Mouse (Mus musculus) intestine, embryonic 16.5 days (tissue): ENCODE results near the gene Mgam. TPM values are rescaled to one million over a fixed set of nuclear protein-coding genes. Genes with fewer than 3 reads are reported as not detected.

ENCODE experiments used
- ATAC-seq: fragments of 200-750 bp; cut with Nextera tagmentation; 2 replicates; pipeline ENCODE4 v1.8.0; 2017; ENCODE audit warnings: moderate TSS enrichment, moderate library complexity
- H3K27ac ChIP-seq: fragments of 300-500 bp; sonication (generic); 2 replicates; pipeline ENCODE4 v1.5.1; 2014; ENCODE audit warnings: mild to moderate bottlenecking, low read length
- H3K27me3 ChIP-seq: fragments of 300-500 bp; sonication (generic); replicated peaks from 2 replicates; pipeline ENCODE4 v1.6.1; 2014; ENCODE audit warnings: low read length, control low read depth, mixed read lengths; ENCODE audit not compliant: control insufficient read depth, insufficient read depth
- H3K36me3 ChIP-seq: fragments of 300-500 bp; sonication (generic); 2 replicates; pipeline ENCODE4 v1.6.1; 2014; ENCODE audit warnings: low read length, control low read depth; ENCODE audit not compliant: control insufficient read depth, insufficient read depth
- H3K4me1 ChIP-seq: fragments of 300-500 bp; sonication (generic); 2 replicates; pipeline ENCODE4 v1.6.1; 2014; ENCODE audit warnings: low read length, control low read depth, mixed read lengths; ENCODE audit not compliant: control insufficient read depth, insufficient read depth
- H3K4me2 ChIP-seq: fragments of 300-500 bp; sonication (generic); 2 replicates; pipeline ENCODE4 v1.6.1; 2014; ENCODE audit warnings: low read depth, low read length, control low read depth
- H3K4me3 ChIP-seq: fragments of 300-500 bp; sonication (generic); 2 replicates; pipeline ENCODE4 v1.5.1; 2014; ENCODE audit warnings: mild to moderate bottlenecking, low read length
- H3K9ac ChIP-seq: fragments of 300-500 bp; sonication (generic); 2 replicates; pipeline ENCODE4 v1.6.1; 2014; ENCODE audit warnings: low read depth, low read length
- H3K9me3 ChIP-seq: fragments of 300-500 bp; sonication (generic); 2 replicates; pipeline ENCODE4 v1.6.1; 2016; ENCODE audit warnings: low read length, control low read depth; ENCODE audit not compliant: control insufficient read depth
- WGBS: fragments of 180-500 bp; shearing (Covaris S2); extraction: QIAGEN DNeasy Blood & Tissue Kit; methylation state at CpG from one replicate; pipeline ENCODE4 v1.1.7; 2014; 5-methylcytosine and 5-hydroxymethylcytosine counted together
- polyA plus RNA-seq: library from polyadenylated mRNA; unstranded; fragments of >200 nt; fragmentation: Nextera tagmentation; extraction: Ambion mirVana; gene quantifications from 2 replicates; pipeline ENCODE4 v1.2.1, GENCODE M21; 2015

Gene Mgam
- polyA plus RNA-seq, 1 experiment from 2014 or later, result 35.4 TPM

DNA sequence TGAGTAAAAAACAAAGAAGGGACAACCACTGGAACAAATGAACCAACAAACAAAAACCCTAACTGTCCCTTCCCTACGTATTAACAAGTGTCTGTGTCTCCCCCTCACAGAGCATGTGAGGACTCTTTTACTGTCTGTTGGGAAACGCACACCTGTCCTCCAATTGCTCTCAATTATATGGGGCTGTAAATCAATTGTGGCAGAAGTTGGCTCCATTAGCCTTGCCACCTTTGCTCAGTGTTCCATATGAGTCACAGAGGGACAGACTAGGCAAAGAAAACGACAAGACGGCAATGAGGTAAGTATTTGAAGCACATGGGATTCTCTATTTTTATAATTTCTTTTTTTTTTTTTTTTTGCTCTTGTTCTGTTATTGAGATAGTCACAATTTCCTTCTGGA lies 149.8 kb downstream of the Mgam start:
- peak; percentile 95 for ATAC-seq
- H3K4me3 ChIP-seq, result no peak overlapping the region
- H3K36me3 ChIP-seq, result no peaks in the 10 kb centered on the region
- no peaks in the 10 kb centered on the region for H3K9me3 ChIP-seq
- no peak overlapping the region for H3K27ac ChIP-seq
- no peaks in the 10 kb centered on the region for H3K4me1 ChIP-seq
- no peak overlapping the region for H3K9ac ChIP-seq
- no peak overlapping the region for H3K4me2 ChIP-seq
- 41% methylated on average over 4 of the region's 4 CpGs for WGBS
- no peaks in the 10 kb centered on the region for H3K27me3 ChIP-seq

DNA sequence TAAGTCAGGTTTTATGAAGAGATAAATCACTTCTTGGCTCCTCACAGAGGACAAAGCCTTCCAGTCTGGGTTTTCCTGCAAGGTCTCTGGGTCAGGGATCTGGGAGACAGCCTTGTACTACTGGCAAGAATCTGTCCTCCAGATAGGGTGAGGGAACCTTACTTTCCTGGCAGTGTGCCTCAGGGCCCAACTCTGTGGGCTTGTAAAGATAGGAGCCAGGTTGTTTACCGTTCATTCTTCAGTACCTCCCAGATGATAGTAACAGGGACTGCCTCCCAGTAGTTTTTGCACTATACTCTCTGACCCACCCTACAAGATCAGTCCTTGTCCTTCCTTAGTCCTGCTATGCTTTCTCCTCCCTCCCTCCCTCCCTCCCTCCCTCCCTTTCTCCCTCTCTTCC lies 155.0 kb downstream of the Mgam start:
- ATAC-seq, result peak; percentile 78
- WGBS, result 48% methylated on average over 1 of the region's 1 CpGs
- H3K4me2 ChIP-seq, result no peak overlapping the region

DNA sequence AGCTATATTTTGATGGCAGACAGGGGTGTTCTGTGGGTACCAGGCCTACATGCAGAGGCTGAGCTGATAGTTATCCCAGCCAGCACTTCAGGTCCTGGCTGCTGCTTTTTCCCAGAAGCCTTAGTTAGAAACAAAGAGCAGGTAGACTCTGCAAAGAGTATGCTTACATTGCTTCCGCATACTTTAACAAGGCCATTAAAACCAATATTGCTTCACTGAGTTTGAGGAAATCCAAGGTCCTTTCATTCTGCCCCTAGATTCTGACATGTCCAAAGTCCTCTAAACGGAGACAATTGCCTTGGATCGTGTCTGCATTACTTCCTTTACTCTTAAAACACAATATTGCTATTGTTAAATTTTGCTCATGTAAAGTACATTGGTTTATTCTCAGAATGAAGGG lies 155.7 kb downstream of the Mgam start:
- H3K27me3 ChIP-seq, result no peaks in the 10 kb centered on the region
- no peaks in the 10 kb centered on the region for H3K9me3 ChIP-seq
- H3K36me3 ChIP-seq, result no peaks in the 10 kb centered on the region
- 61% methylated on average over 3 of the region's 3 CpGs for WGBS
- peak overlapping the region; percentile 91 for H3K27ac ChIP-seq
- H3K4me2 ChIP-seq, result no peak overlapping the region
- ATAC-seq, result peak; percentile 88
- no peaks in the 10 kb centered on the region for H3K4me1 ChIP-seq
- no peak overlapping the region for H3K4me3 ChIP-seq
- no peak overlapping the region for H3K9ac ChIP-seq

More for the DNA sequence above, 155.0 kb downstream of the Mgam start:
- Histone ChIP-seq H3K4me3 (no peak overlapping the region), H3K9me3 (no peaks in the 10 kb centered on the region), H3K36me3 (no peaks in the 10 kb centered on the region), H3K27ac (peak overlapping the region; percentile 91), H3K4me1 (no peaks in the 10 kb centered on the region), H3K9ac (no peak overlapping the region), H3K27me3 (no peaks in the 10 kb centered on the region)

DNA sequence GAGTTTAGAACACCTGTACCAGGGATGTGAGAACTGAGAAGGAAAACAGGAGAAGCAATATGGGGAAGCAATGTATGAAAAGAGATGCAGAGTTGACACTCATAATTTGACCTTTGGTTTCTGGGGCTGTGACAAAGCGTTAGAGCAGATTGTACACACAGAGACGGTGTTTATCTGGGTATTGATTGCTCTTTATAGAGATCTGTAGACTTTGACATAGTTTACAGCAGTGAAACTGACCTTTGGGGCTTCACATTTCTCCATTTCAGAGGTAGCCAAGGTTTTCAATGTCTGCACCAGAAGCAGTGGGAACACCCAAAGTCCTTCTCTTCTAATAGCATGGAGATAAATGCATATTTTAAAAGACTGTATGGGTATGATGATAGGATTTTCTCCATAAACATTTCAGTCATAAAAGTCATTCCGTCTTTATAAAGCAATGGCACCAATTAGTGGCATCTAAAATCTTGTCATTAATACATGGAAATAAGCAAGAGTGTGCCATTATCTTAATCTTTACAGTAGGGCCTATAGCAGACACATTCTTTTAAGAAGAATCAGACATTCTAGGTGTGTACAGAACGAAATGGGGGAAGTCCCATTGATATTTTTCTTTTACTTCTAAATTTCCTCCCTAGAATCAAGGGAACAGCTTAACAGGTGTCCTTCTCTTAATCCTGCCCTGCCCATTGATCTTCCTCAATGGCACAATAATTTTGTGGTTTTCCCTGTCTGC lies 166.6 kb downstream of the Mgam start:
- peak; percentile 97 for ATAC-seq
- Histone ChIP-seq H3K36me3 (no peaks in the 10 kb centered on the region), H3K4me3 (no peak overlapping the region), H3K9me3 (no peaks in the 10 kb centered on the region), H3K4me2 (no peak overlapping the region), H3K9ac (no peak overlapping the region), H3K27me3 (no peaks in the 10 kb centered on the region), H3K27ac (peak overlapping the region; percentile 80), H3K4me1 (0 out of 2 replicates have a peak, but pooled peaks cover 3% of the 10 kb centered on the region)
- WGBS, result 51% methylated on average over 4 of the region's 4 CpGs

DNA sequence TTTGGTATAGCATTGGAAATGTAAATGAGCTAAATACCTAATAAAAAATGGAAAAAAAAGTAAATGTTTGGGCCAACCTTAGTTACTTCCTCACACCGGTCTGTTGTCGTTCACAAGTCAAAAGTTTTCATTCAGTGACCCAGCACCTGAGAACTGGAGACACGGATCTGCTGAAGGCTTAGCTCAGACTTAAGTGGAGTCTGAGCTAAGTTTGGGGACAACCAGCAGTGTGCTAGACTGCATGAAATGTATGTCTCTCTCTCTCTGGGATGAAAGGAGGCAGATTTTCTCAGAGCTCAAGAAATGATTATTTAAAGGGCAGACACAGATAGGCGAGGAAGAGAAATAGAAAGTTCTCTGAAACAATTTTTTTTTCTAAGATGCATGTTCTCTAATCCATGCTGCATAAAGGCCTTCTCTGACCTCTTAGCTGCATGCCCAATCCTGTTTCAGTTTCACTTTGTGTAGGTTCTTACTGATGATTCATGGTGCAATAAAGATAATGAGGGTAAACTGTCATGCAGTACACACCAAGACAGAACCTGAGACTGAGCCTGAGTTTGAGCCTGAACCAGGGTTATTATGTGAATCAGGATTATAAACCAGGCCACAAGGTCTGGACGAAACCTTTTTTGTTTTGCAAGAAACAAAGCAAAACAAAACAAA lies 189.7 kb downstream of the Mgam start:
- Histone ChIP-seq H3K4me1 (no peaks in the 10 kb centered on the region), H3K27me3 (no peaks in the 10 kb centered on the region), H3K36me3 (no peaks in the 10 kb centered on the region), H3K27ac (no peak overlapping the region; the same call in 1 of the 2 replicates), H3K4me2 (no peak overlapping the region), H3K4me3 (no peak overlapping the region), H3K9ac (no peak overlapping the region), H3K9me3 (no peaks in the 10 kb centered on the region)
- peak; percentile 98 for ATAC-seq
- WGBS, result 67% methylated on average over 5 of the region's 5 CpGs

Other genes with a start within 250 kb of the Mgam start
- gene E330009J07Rik, start 192.7 kb upstream of the Mgam start, polyA plus RNA-seq, result 6.0 and 6.2 TPM in 2 replicates
- gene Wee2, start 189.7 kb upstream of the Mgam start, polyA plus RNA-seq, result 0.07 TPM in 1 of 2 replicates, not detected in the other
- 128 and 135 TPM in 2 replicates for gene Ssbp1, start 157.5 kb upstream of the Mgam start, polyA plus RNA-seq
- not detected in 2 replicates for gene Tas2r137, start 137.6 kb upstream of the Mgam start, polyA plus RNA-seq
- gene Tas2r108, start 135.3 kb upstream of the Mgam start, polyA plus RNA-seq, result not detected in 2 replicates
- gene Prss37, start 109.3 kb upstream of the Mgam start, polyA plus RNA-seq, result not detected in 2 replicates
- not detected in 2 replicates for gene Olfr461, start 73.8 kb upstream of the Mgam start, polyA plus RNA-seq
- gene Olfr460, start 59.3 kb upstream of the Mgam start, polyA plus RNA-seq, result not detected in 2 replicates
- 0.93 and 1.3 TPM in 2 replicates for gene Clec5a, start 43.0 kb upstream of the Mgam start, polyA plus RNA-seq
- gene Tas2r138, start 15.5 kb upstream of the Mgam start, polyA plus RNA-seq, result not detected in 2 replicates